Mouse (Mus musculus) layer of hippocampus, adult 18-20 months (tissue): ENCODE data around the gene Pip4k2c. TPM values are rescaled to one million over a fixed set of nuclear protein-coding genes. Genes with fewer than 3 reads are reported as not detected.
A peak's percentile ranks its signal among the peaks of the same experiment; 100 is the strongest.

Experiments
- DNase-seq, 2 experiments: peaks; one replicate each; pipeline ENCODE4 v3.0.0; 2022; ENCODE audit warnings: low spot score in 2 of 2
- total RNA-seq, 2 experiments: library from RNA; stranded (reverse); gene quantifications; 2 replicates each; pipeline ENCODE4 v1.2.3; 2021

The Pip4k2c gene
- total RNA-seq, 2 experiments from 2014 or later: 103 to 114 TPM

GRCm38 (mm10) chr10:127189651-127190381, 21.6 kb downstream of the Pip4k2c start, which contains the start of gene Arhgef25:
Gene Arhgef25, minus strand, starts transcription at chr10:127190083.
- DNase-seq: peak in 1 of 2 experiments; percentile 31

- DNase-seq: no peak
These were observed 22.2 kb downstream of the Pip4k2c start for GRCm38 (mm10) chr10:127189116-127189650.

- DNase-seq: peak in 1 of 2 experiments; percentile 68
These were observed 22.8 kb downstream of the Pip4k2c start for GRCm38 (mm10) chr10:127188465-127189115.

GRCm38 (mm10) chr10:127188079-127188453, 23.3 kb downstream of the Pip4k2c start:
- peak in 1 of 2 experiments; percentile 9 for DNase-seq

- DNase-seq: peak; percentile 89 to 95
These were observed 23.9 kb downstream of the Pip4k2c start for GRCm38 (mm10) chr10:127187371-127188078.

GRCm38 (mm10) chr10:127186451-127186850, 24.9 kb downstream of the Pip4k2c start:
- no peak for DNase-seq

GRCm38 (mm10) chr10:127185506-127185905, 25.9 kb downstream of the Pip4k2c start:
- no peak for DNase-seq

GRCm38 (mm10) chr10:127185101-127185500, 26.3 kb downstream of the Pip4k2c start:
- no peak for DNase-seq

GRCm38 (mm10) chr10:127183759-127184158, 27.6 kb downstream of the Pip4k2c start:
- DNase-seq: no peak

GRCm38 (mm10) chr10:127182624-127183023, 28.8 kb downstream of the Pip4k2c start:
- DNase-seq: no peak

- no peak for DNase-seq
These were observed 29.8 kb downstream of the Pip4k2c start for GRCm38 (mm10) chr10:127181566-127181965.

GRCm38 (mm10) chr10:127180695-127181047, 30.7 kb downstream of the Pip4k2c start:
- DNase-seq: no peak

- DNase-seq: peak in 1 of 2 experiments; percentile 82
These were observed 31.3 kb downstream of the Pip4k2c start, which contains the start of gene Slc26a10 for GRCm38 (mm10) chr10:127179871-127180694. Gene Slc26a10, minus strand, starts transcription at chr10:127180645.

- no peak for DNase-seq
These were observed 32.9 kb downstream of the Pip4k2c start for GRCm38 (mm10) chr10:127178286-127179027.

GRCm38 (mm10) chr10:127177719-127178118, 33.7 kb downstream of the Pip4k2c start:
- peak in 1 of 2 experiments; percentile 88 for DNase-seq

- no peak for DNase-seq
These were observed 34.1 kb downstream of the Pip4k2c start for GRCm38 (mm10) chr10:127177235-127177634.

- DNase-seq: no peak
These were observed 34.6 kb downstream of the Pip4k2c start for GRCm38 (mm10) chr10:127176756-127177155.

GRCm38 (mm10) chr10:127176228-127176627, 35.2 kb downstream of the Pip4k2c start:
- peak in 1 of 2 experiments; percentile 4 for DNase-seq

- no peak for DNase-seq
These were observed 37.2 kb downstream of the Pip4k2c start for GRCm38 (mm10) chr10:127174170-127174569.
